Mouse (Mus musculus): ENCODE measurements around the gene 1700056E22Rik.

DNA sequence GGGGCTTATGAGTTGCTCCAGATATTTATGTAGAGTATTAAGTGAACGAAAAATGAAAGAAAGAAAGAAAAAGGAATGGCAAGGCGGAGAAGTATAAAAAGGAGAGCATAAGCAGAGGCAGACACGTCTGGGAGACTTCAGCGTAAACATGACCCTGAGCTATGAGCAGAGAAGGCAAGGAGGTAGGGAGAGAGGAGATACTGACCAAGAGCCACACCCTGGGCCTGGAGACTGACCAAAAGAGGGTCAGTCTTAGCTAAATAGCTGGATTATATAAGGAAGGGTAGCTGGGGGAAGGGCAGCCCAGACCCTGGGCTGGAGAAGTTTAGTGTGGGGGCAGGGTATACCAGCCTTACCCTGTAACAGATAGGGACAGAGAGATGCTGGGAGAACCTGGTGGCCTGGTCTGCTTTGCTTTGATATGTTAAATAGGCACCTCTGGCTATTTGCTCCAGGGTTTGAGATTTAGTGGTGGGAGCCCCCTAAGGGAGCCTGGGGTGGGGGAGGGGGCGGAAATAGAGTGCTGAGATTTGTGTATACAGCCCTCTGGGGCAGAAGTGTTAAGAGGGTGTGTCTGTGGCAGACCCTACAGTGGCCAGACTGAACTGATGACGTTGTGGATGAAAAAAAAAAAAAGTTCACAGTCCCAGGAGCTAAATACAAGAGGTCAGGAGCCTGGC lies 14.9 kb downstream of the 1700056E22Rik start:
- TF ChIP-seq CTCF (IDR thresholded peaks at IDR 0.05; ENCODE audit: control insufficient read depth, insufficient read depth, insufficient replicate concordance, low read depth, low read length) (no peak), POLR2A (IDR thresholded peaks at IDR 0.05; ENCODE audit: control insufficient read depth, low read depth, low read length) (no peak)

All from testis, adult 2 months (tissue).